Mouse (Mus musculus) lung, postnatal 0 days (tissue): Measurements from ENCODE around the gene Rab11b. TPM values are rescaled to one million over a fixed set of nuclear protein-coding genes. Genes with fewer than 3 reads are reported as not detected.
"Not testable (repeated sequence)": the region's sequence is repeated elsewhere in the genome, so short reads cannot be mapped to it uniquely, and the experiment has no call there.

ENCODE experiments used
- ATAC-seq: fragments of 200-750 bp; cut with Nextera tagmentation; 2 replicates; pipeline ENCODE4 v1.8.0; 2017; ENCODE audit warnings: moderate library complexity
- DNase-seq: peaks from one replicate; pipeline ENCODE4 v3.0.0-alpha.2; 2016; ENCODE audit warnings: low spot score
- H3K27ac ChIP-seq: fragments of 300-500 bp; sonication (generic); 2 replicates; pipeline ENCODE4 v1.5.1; 2014; ENCODE audit warnings: antibody characterized with exemption, mild to moderate bottlenecking, low read length, mixed read lengths
- H3K27me3 ChIP-seq: fragments of 300-500 bp; sonication (generic); replicated peaks from 2 replicates; pipeline ENCODE4 v1.6.1; 2014; ENCODE audit warnings: low read length, mixed read lengths; ENCODE audit not compliant: insufficient read depth
- H3K36me3 ChIP-seq: fragments of 300-500 bp; sonication (generic); 2 replicates; pipeline ENCODE4 v1.6.1; 2014; ENCODE audit warnings: low read length, mixed read lengths; ENCODE audit not compliant: insufficient read depth
- H3K4me1 ChIP-seq: fragments of 300-500 bp; sonication (generic); 2 replicates; pipeline ENCODE4 v1.6.1; 2014; ENCODE audit warnings: antibody characterized with exemption, low read depth, low read length, mixed read lengths; ENCODE audit not compliant: insufficient read depth
- H3K4me2 ChIP-seq: fragments of 300-500 bp; sonication (generic); replicated peaks from 2 replicates; pipeline ENCODE4 v1.6.1; 2014; ENCODE audit warnings: low read depth, mild to moderate bottlenecking, low read length, moderate library complexity, mixed read lengths
- H3K4me3 ChIP-seq: fragments of 300-500 bp; sonication (generic); 2 replicates; pipeline ENCODE4 v1.5.1; 2014; ENCODE audit warnings: low read depth, low read length
- H3K9ac ChIP-seq: fragments of 300-500 bp; sonication (generic); replicated peaks from 2 replicates; pipeline ENCODE4 v1.6.1; 2014; ENCODE audit warnings: low read depth, mild to moderate bottlenecking
- H3K9me3 ChIP-seq: fragments of 300-500 bp; sonication (generic); 2 replicates; pipeline ENCODE4 v1.6.1; 2016; ENCODE audit warnings: low read length, mixed read lengths
- CTCF ChIP-seq: IDR thresholded peaks from 2 replicates; pipeline ENCODE4 v1.5.1; 2016; ENCODE audit warnings: antibody characterized with exemption, mild to moderate bottlenecking
- EP300 ChIP-seq: IDR thresholded peaks from 2 replicates; pipeline ENCODE4 v1.6.1; 2016; ENCODE audit warnings: antibody characterized with exemption, mild to moderate bottlenecking, control low read depth
- WGBS: fragments of 180-500 bp; shearing (Covaris S2); extraction: QIAGEN DNeasy Blood & Tissue Kit; methylation state at CpG from one replicate; pipeline ENCODE4 v1.1.7; 2014; 5-methylcytosine and 5-hydroxymethylcytosine counted together
- polyA plus RNA-seq: library from polyadenylated mRNA; unstranded; fragments of >200 nt; fragmentation: Nextera tagmentation; extraction: Ambion mirVana; gene quantifications from 2 replicates; pipeline ENCODE4 v1.2.1, GENCODE M21; 2015

The Rab11b gene
- polyA plus RNA-seq, 1 experiment from 2014 or later: 279 TPM

GRCm38 (mm10) chr17:33746011-33746410 is 14.3 kb downstream of the Rab11b start:
- H3K4me3 ChIP-seq: no peak overlapping the region
- H3K9me3 ChIP-seq: no peaks in the 10 kb centered on the region
- peaks cover 17% of the 10 kb centered on the region; the same call in 1 of the 2 replicates for H3K36me3 ChIP-seq
- ATAC-seq: peak; percentile 70
- no peaks in the 10 kb centered on the region for H3K4me1 ChIP-seq
- no peaks in the 10 kb centered on the region for H3K27me3 ChIP-seq
- 43% methylated on average over 2 of the region's 2 CpGs for WGBS
- no peak overlapping the region for H3K9ac ChIP-seq
- H3K4me2 ChIP-seq: no peak overlapping the region
- peak; percentile 88 for DNase-seq
- no peak for TF ChIP-seq EP300
- peak; percentile 91 for TF ChIP-seq CTCF
- no peak overlapping the region for H3K27ac ChIP-seq

GRCm38 (mm10) chr17:33744686-33745384 is 15.5 kb downstream of the Rab11b start:
- Histone ChIP-seq H3K4me3 (no peak overlapping the region), H3K9ac (no peak overlapping the region), H3K4me1 (no peaks in the 10 kb centered on the region), H3K36me3 (peaks cover 17% of the 10 kb centered on the region; the same call in 1 of the 2 replicates), H3K27ac (no peak overlapping the region), H3K27me3 (no peaks in the 10 kb centered on the region), H3K4me2 (no peak overlapping the region), H3K9me3 (no peaks in the 10 kb centered on the region)
- TF ChIP-seq EP300: no peak
- no peak for TF ChIP-seq CTCF
- DNase-seq (no peak), ATAC-seq (no peak)
- WGBS: 60% methylated on average over 5 of the region's 5 CpGs

- H3K4me1 ChIP-seq: no peaks in the 10 kb centered on the region
- no peak overlapping the region for H3K9ac ChIP-seq
- no peak for DNase-seq
- no peaks in the 10 kb centered on the region for H3K9me3 ChIP-seq
- H3K4me3 ChIP-seq: no peak overlapping the region
- TF ChIP-seq CTCF (no peak), EP300 (no peak)
- H3K4me2 ChIP-seq: no peak overlapping the region
- no peak for ATAC-seq
- no peak overlapping the region for H3K27ac ChIP-seq
- H3K27me3 ChIP-seq: no peaks in the 10 kb centered on the region
- WGBS: 94% methylated on average over 1 of the region's 1 CpGs
- H3K36me3 ChIP-seq: peaks cover 12% of the 10 kb centered on the region; the same call in 1 of the 2 replicates
Observed at GRCm38 (mm10) chr17:33742420-33742819, 17.9 kb downstream of the Rab11b start.

GRCm38 (mm10) chr17:33733526-33733925 is 26.8 kb downstream of the Rab11b start:
- H3K27ac ChIP-seq, H3K27me3 ChIP-seq, H3K4me2 ChIP-seq, H3K4me1 ChIP-seq, H3K9ac ChIP-seq, DNase-seq, ATAC-seq, H3K9me3 ChIP-seq, H3K36me3 ChIP-seq, H3K4me3 ChIP-seq: not testable (repeated sequence)
- 62% methylated on average over 10 of the region's 10 CpGs for WGBS

- H3K9me3 ChIP-seq, ATAC-seq, H3K36me3 ChIP-seq, H3K9ac ChIP-seq, H3K4me1 ChIP-seq, H3K4me2 ChIP-seq, H3K27me3 ChIP-seq, DNase-seq, H3K27ac ChIP-seq, H3K4me3 ChIP-seq: not testable (repeated sequence)
- WGBS: 48% methylated on average over 9 of the region's 9 CpGs
Observed at GRCm38 (mm10) chr17:33732556-33733083, 27.7 kb downstream of the Rab11b start.

GRCm38 (mm10) chr17:33729215-33729614 is 31.1 kb downstream of the Rab11b start:
- H3K27ac ChIP-seq: no peak overlapping the region
- H3K36me3 ChIP-seq: no peaks in the 10 kb centered on the region
- TF ChIP-seq CTCF (peak; percentile 59), EP300 (no peak)
- H3K4me3 ChIP-seq: no peak overlapping the region
- 51% methylated on average over 2 of the region's 2 CpGs for WGBS
- no peaks in the 10 kb centered on the region for H3K4me1 ChIP-seq
- no peaks in the 10 kb centered on the region for H3K9me3 ChIP-seq
- no peaks in the 10 kb centered on the region for H3K27me3 ChIP-seq
- no peak overlapping the region for H3K4me2 ChIP-seq
- H3K9ac ChIP-seq: no peak overlapping the region
- DNase-seq (peak; percentile 41), ATAC-seq (no peak)
